Mouse (Mus musculus) urinary bladder, adult 18-20 months (tissue): ENCODE data around the gene Aif1.

Experiments
- DNase-seq, 2 experiments: peaks; one replicate each; pipeline ENCODE4 v3.0.0; 2022; ENCODE audit warnings: low spot score in 2 of 2, mixed read lengths in 2 of 2

Gene Aif1

DNA sequence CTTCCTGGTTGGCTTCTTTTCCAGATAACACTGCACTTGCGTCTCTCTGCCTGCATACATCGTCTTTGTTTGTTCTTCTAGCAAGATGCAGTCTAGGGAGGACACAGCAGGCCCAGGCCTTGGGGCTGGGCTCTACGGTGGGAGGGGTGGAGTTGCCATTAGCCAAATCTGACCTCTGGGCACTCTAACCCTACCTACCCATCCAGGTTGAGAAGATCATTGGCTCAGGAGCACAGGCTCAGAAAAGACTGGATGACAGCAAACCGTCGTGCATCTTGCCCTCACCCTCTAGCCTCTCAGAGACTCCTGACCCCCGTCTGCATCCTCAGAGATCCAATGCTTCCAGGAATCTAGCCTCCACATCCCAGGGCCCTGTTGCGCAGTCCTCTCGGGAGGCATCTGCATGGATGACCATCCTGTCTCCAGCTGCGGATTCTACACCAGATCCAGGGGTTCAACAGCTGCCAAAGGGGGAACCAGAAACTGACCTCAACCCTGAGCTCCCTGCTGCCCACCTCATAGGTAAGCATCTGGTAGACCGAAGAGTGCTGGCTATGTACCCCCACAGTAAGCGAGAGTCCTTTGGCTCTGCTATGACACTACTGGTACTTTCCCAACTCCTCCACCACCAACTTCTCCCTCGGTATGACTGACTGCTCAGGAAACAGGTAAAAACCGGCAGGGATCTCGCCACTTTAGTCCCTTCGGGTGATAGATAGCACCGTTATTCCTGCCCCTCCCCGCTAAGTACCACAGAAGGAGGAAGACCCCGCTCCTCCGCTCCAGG is 19.2 kb upstream of the Aif1 start:
- no peak for DNase-seq

DNA sequence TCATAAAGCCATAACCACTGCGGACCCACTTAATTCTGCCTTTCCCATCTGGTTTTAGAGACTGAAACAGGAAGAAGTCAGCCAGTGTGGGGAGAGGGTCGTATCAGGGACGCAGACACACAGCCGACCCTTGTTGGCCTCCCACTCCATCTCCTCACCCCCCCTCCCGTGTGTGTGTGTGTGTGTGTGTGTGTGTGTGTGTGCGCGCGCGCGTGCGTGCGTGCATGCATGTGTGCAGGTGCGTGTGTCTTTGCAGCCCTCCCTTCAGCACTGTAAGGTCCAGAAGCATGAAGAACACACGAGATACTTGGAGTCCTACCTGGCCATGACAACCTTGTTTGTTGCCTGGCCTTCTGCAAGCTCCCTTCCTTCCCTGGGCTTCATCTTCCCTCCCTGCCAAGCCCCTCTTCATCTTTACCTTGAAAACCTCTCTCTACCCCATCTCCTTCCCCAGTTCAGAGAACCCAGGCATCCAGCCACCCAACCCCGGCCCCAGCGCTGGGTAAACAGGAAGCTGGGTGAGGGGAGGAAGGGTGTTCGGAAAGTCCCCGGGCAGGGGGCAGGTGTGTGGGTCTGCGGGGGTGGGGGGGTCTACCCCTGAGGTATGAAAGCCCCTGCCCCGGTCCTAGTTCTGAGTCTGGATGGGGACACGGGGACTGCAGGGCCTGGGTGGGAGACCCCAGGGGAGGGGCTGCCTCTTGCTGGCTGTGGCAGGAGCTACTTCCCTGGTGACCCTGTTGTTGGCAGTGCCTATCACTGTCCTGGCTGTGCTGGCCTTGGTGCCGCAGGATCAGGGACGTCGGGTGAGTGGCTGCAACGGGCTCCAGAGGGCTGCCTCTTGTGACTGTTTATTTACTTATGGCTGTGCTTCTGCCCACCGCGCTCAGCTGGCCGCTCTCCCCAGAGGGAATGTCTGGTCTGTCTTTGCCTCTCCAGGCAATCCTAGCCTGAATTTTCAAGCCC is 18.3 kb upstream of the Aif1 start, which contains the start of gene Ltb:
Ltb (plus strand) TSS at position 559 of the 963 bp plus-strand sequence.
- no peak for DNase-seq

DNA sequence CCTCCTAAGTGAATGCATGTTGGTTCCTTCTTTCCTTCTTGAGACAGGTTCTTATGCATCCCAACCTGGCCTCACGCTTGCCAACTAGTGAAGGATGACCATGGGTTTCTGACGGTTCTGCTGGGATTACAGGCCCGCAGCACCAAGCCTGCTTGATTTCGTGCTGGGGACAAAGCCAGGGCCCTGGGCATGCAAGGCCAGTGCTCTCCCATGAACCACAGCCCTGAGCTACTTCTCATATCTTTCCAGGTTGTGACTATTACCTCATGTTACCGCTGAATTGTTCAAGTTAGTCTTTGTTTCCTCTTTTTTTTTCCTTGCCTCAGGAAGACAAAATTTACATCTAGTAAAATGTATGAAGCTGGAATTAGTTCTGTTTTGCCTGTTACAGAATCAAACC is 17.1 kb upstream of the Aif1 start:
- no peak for DNase-seq

DNA sequence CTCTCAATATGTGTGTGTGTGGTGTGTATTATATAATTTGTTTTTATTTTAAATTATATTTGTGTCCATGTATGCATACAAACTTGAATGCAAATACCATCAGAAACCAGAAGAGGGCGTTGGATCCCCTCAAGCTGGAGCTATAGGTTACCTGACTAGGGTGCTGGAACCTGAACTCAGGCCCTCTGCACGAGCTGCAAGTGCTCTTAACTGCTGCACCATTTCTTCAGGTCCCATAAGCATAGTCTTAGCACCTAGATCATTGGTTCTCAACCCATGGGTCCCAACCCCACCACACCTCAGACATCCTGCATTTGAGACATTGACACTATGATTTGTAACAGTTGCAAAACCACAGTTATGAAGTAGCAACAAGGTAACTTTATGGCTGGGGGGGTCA is 15.9 kb upstream of the Aif1 start:
- no peak for DNase-seq

DNA sequence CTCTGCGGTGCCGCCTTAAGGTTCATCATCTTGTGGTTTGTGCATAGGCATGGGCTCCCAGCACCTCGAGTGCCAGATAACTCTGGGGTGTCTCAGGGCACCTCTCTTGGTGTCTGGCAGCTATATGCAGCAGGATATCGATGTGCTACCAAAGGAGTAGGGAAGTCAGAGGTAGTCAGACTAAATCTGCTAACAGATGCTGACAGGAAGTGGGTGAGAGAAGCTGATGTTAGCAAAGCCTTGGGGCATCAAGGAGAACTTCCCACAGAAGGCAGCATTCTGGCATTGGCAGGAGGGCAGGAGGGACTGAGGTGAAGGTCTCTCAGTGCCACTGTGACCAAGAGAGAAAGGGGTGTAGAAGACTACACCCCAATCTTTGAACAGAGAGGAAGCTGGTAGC is 14.2 kb upstream of the Aif1 start:
- no peak for DNase-seq

DNA sequence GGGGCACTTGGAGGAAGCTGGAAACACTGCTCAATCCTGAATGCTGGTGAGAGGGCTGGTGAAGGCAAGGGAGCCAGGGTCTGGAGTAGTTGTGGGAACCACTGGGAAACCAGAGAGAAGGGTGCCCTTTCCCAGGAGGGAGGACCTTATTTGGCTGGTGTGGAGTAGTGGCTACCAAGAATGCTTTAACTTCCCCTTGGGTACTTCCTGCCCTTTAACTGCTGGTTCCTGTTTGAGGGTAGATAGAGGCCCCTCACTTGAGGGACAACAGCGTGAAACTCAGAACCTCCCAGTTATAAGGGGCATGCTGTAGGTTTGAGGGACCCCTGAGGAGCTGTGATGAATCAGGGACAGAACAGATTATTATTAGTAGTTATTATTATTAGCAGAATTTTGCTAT is 13.3 kb upstream of the Aif1 start:
- no peak for DNase-seq

DNA sequence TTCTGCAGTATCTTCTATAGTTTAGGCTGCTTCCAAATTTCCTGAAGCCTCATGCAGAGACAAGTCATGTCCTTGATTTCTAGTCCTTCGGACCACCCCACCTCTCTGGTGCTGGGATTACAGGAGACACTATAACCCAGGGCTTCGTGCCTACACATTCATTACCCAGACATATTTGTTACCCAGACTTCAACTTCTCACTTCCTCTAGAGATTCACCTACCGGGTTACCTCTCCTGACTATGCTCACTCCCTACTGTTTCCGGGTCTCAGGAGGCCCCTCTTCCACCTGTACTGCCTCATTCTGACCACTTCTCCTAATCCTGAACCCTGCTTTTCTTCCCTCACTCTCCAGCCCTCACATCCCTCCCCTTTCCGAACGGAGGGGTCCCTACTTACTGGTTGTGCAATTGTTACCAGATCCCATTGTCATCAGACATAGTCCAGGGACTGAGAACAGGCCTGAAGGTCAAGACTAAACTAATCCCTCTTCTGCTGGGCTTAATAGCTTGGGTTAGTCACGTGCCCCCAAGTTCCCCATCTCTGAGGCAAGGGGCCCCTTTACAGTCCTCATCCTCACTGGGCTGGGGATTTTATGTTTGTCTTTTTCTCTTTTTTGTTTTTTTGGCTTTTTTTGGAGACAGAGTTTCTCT is 12.2 kb upstream of the Aif1 start, which contains the start of gene Lst1:
Lst1 (minus strand) TSS at position 481 of the 652 bp plus-strand sequence.
- no peak for DNase-seq

DNA sequence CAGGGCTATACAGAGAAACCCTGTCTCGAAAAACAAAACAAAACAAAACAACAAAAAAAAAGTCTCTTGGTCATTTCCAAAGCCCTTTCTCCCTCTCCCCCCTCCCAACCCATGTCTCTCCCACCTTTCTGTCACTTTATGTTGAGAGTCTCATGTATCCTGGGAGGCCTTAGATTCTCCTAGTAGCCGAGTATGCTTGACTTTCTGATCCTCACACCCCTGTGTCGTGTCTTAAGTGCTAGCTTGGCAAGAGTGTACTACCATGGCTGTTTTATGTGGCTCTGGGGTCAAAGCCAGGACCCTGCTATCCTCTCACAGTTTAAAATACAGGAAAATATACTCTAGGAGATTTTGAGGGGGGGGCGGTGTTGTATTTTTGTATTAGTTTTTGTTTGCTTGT is 11.5 kb upstream of the Aif1 start:
- DNase-seq = no peak

DNA sequence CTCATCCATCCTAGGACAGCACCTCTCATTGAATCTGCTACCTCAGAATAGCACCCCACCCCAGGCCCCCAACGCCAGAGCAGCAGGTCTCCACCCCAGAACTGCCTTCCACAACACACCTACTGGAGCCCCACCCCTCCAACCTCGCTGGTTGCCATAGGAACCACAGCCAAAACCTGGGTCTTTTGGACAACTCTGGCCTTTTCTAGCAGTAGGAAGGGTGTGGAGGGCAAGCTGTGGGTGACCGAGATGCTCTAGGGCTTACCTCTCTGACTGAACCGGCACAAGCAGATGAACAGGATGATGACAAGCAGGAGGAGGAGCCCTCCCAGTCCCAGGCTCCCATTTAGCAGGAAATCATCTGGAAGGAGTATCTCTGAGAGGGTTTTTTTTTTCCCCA is 10.8 kb upstream of the Aif1 start:
- no peak for DNase-seq

DNA sequence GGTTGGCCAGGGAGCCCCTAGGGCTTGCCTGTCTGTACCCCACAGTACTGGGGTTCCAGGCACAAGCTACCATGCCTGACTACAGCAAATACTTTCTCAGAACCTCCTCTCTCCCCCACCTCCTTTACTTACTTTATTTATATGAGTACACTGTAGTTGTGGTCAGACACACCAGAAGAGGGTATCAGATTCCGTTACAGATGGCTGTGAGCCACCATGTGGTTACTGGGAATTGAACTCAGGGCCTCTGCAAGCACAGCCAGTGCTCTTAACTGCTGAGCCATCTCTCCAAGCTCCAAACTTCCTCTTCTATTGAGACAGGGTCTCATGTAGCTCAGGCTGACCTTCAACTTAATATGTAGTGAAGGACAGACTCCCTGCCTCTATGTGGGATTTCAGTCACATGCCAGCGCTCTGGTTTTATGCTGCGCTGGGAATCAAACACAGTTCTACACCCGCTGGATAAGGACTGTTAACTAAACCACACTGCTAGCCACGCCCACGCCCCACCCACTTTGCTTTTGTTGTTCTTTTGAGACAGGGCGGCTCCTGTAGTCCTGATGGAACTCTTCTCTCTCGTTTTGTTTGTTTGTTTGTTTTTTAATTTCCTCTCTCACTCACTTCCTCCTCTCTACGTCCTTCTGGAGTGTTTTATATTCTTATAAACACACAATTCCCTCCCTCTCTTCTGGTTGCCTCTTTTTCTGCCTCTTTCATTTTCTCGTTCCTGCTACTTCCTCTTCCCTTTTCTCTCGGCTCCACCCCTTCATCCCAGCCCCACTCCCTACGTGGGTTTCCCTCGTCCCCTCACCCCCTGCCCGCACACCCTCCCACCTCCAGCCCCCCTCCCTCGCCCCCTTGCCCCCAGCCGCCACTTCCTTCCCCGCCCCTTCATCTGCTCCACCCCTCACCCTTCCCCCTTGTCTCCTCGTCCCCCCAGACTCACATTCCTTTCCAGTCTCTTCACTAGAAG is 10.1 kb upstream of the Aif1 start:
- DNase-seq = peak in 1 of 2 experiments; percentile 64

DNA sequence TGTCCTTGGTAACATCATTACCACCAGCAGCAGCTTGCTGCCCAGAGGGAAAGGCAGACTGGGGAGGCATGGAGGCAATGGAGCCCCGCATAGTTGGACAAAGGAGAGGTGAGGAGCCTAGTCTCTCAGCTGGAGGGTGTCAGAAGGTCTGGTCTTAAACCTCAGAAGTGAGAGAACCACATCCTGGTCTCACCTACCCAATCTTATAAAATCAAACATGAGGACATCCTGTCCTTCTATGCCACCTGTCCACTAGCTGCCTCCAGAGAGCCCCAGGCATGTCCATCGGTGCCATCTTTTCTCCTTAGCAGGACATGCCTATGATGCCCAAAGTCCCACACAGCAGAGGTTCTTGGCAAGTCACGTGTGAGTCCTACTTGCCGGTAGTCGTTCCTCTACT is 4.2 kb upstream of the Aif1 start:
- DNase-seq = no peak

DNA sequence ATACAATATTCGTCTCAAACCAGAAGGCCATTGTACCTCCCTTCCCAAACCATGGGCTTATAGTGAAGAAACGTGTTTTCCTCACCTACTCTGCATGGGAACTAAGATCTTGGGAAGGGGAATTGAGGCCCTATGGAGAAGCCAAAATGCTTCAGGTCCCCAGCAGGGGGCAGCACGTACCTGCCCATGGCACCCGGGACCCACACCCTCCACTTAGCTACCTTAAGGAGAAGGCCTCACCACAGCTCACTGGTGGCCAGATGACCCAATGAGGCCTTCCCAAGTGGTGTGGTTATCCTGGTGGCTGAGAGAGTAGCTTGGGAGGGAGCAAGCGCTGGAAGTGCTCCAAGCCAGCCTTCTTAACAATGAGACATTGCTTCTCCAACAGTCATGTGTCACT is 2.7 kb upstream of the Aif1 start:
- peak in 1 of 2 experiments; percentile 59 for DNase-seq

DNA sequence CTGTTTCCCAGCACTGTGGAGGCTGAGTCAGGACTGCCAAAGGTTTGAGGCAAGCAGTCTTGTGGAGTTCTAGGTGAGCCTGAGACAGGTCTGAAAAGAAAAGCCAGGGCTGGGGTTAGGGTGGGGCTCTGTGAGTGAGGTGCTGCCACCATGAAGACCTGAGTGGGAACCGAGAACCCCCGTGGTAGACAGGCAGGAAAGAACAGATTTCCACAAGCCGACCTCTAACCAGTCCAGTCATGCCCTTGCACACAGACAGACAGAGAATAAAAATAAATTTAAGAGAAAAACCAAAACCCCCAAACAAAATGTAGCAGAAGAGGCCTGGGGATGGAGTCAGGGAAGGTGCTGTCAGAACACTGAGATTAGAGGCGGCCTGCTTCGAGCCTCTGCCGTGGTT is 486 bp downstream of the Aif1 start:
- no peak for DNase-seq

DNA sequence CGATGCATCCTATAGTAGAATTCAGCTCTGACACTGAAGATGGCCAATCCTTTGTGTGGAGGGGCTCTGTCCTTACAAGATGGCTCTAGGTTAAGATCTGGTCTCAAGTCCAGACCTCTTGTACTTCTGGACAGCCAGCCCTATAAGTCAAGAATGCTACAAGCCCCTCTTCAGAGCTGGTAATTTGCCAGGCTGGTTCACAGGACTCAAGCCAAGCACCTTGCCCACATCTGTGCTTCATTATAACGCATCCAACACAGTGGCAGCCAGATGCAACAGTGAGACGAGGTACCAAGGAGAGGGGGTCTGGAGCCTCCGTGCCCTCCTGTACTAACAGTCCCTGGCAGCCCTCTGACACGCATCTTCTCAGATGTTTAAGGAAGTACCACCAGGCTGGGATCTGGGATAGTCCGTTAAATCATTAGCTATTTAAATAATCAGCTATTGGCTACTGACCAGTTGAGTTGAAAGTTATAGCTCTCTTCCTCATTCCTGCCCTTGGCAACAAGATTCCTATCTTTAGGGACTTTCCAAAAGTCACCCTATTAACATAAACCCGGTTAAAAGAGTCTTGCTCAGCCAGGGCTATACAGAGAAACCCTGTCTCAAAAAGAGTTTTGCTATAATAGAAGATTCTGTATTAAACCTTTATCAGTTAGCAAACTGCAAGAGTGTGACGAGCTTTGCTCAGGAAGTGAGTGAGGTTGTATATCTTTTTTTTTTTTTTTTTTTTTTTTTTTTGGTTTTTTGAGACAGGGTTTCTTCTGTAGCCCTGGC is 1.5 kb downstream of the Aif1 start:
- no peak for DNase-seq

DNA sequence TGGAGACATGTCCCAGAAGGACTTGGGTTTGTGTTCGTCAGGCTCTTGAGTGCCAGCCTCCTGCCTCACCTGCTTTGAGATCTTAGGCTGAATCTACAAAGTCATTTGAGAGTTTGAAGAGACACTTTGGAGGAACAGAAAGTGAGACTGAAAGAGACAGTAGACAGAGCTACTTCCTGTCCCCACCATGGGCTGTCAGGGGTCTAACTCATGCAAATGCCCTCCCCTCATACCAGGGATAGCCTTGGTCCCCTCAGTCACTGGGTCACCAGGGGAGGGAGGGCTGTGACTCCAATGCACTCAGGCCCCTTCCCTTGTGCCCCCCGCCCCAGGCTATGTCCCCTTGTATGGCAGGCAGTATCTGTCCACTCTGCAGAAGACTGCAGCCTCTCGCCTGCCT is 2.5 kb downstream of the Aif1 start:
- no peak for DNase-seq

DNA sequence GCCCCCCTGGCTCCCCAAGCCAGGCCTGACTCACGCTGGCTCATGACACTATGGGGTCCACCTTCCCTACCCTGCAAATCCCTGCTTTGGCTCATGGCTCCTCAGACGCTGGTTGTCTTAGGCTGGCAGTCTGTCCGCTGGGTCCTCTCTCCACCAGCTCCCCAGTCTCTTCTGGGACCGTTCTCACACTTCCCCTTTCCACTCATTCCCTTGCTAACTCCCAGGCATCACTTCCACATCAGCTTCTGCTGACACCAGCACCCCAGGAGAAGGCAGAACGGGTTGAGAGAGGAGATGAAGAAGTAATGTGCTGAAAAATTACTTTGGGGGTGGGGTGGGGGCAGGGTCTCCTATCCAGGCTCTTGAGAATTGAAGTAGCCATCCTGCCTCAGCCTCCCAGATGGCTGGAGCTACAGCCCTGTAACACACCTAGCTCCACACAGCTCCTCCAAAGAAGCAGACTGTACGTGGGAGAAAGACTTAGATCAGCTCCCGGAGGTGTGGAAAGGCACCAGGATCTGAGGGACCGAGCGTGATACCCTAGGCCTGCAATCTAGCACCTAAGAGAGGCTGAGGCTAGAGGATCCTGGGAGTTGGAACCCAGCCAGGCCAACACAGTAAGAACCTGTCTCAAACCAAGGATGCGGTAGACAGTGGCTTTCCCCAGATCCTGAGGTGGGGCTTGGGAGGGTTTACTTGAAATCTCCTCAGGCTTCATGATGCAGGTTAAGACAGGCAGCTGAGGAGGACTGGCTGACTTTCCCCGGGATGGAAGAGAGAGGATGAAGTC is 3.2 kb downstream of the Aif1 start:
- DNase-seq = no peak

DNA sequence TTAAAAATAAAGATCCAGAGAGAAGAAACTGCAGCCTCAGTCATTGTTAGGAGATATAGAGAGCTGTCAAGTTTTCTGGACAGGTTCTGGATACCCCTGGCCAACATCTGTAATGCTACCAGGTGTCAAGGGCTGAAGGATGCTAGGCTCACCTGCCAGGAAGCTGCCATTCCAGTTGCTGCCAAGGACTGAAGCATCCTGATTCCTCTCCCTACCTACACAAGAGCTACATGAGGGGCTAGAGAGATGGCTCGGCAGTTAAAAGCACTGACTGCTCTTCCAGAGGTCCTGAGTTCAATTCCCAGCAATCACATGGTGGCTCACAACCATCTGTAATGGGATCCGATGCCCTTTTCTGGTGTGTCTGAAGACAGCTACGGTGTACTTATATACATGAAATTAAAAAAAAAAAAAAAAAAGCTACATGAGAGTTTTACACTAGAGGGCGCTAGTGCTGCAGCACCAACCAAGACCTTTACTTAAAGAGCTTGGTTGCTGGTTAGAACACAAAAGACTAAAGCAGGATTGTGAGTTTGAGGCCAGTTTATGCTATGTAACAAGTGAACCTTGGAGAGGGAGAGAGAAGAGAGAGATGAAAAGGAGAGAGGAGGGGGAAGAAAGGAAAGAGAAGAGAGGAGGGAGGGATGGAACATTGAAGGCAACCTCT is 7.2 kb downstream of the Aif1 start:
- DNase-seq = no peak

DNA sequence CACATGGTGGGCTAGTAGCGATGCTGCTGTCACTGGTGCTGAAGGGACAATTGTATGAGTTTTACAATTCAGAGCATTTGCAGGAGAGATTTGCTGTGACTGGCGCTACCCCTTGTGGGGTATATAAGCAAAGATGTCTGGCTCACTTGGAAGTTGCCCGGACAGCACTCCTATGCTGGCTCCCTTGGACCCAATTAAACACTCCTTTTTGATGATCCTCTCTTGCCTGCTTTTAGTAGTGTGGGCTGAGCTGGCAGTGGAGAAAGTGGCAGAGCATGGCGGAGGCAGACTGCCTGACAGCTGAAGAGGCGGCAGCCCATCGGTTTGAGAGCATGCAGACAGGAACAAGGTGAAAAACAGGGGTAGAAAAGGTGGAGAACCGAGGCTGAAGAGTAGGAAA is 8.1 kb downstream of the Aif1 start:
- no peak for DNase-seq
